In genomic region chr6:103028150-103028549, GRCm38 (mm10) we compare ENCODE assay signal across 18 mouse cellular contexts.
DNase-seq lines count a peak whose midpoint lies in the region; ATAC-seq and TF ChIP-seq lines count a peak whose summit lies in the region.
"Had no signal": no experiment of that assay in that cellular context is flagged by ENCODE, and none has a peak within 500 bp of the region (broad histone marks: within the 10 kb centered on the region; RNA-seq: fewer than 3 reads in every experiment).

No protein-coding gene starts in this region.

- H3K36me3 ChIP-seq in kidney, adult 2 months (ENCODE audit: control insufficient read depth, insufficient read depth, low read length) = no peaks in the 10 kb centered on the region
- H3K36me3 ChIP-seq in midbrain, embryonic 10.5 days = no peaks in the 10 kb centered on the region
- no peaks in the 10 kb centered on the region for H3K36me3 ChIP-seq in liver, postnatal 0 days (replicated peaks; ENCODE audit: insufficient read depth, low read length)
- H3K36me3 ChIP-seq: embryonic facial prominence, embryonic 15.5 days; hindbrain, embryonic 15.5 days; midbrain, embryonic 13.5 days; stomach, embryonic 15.5 days had no signal

- H3K4me2 ChIP-seq in liver, postnatal 0 days (ENCODE audit: low read depth, low read length) = no peak overlapping the region
- H3K4me2 ChIP-seq: embryonic facial prominence, embryonic 15.5 days; hindbrain, embryonic 15.5 days; lung, embryonic 14.5 days; midbrain, embryonic 13.5 days; stomach, embryonic 15.5 days had no signal

- H3K27me3 ChIP-seq in kidney, adult 2 months (replicated peaks; ENCODE audit: control insufficient read depth, insufficient read depth, low read length) = no peaks in the 10 kb centered on the region
- no peaks in the 10 kb centered on the region for H3K27me3 ChIP-seq in midbrain, embryonic 10.5 days (ENCODE audit: low read depth, poor library complexity, severe bottlenecking)
- no peaks in the 10 kb centered on the region for H3K27me3 ChIP-seq in liver, postnatal 0 days (ENCODE audit: insufficient read depth, low read length)
- H3K27me3 ChIP-seq: embryonic facial prominence, embryonic 15.5 days; hindbrain, embryonic 15.5 days; midbrain, embryonic 13.5 days; stomach, embryonic 15.5 days had no signal

- no peaks in the 10 kb centered on the region for H3K4me1 ChIP-seq in kidney, adult 2 months (ENCODE audit: control insufficient read depth, insufficient read depth, low read length)
- H3K4me1 ChIP-seq in midbrain, embryonic 10.5 days = no peaks in the 10 kb centered on the region
- no peaks in the 10 kb centered on the region for H3K4me1 ChIP-seq in liver, postnatal 0 days (ENCODE audit: insufficient read depth)
- H3K4me1 ChIP-seq: embryonic facial prominence, embryonic 15.5 days; hindbrain, embryonic 15.5 days; midbrain, embryonic 13.5 days; stomach, embryonic 15.5 days had no signal

- no peak overlapping the region for H3K9ac ChIP-seq in liver, postnatal 0 days (replicated peaks)
- H3K9ac ChIP-seq: embryonic facial prominence, embryonic 15.5 days; hindbrain, embryonic 15.5 days; lung, embryonic 14.5 days; midbrain, embryonic 13.5 days; stomach, embryonic 15.5 days had no signal

- WGBS in kidney, adult 2 months = 43% methylated on average over 1 of the region's 1 CpGs
- 93% methylated on average over 1 of the region's 1 CpGs for WGBS in midbrain, embryonic 10.5 days
- WGBS in liver, postnatal 0 days (ENCODE audit: insufficient replicate concordance) = 63% methylated on average over 1 of the region's 1 CpGs

- no peak for TF ChIP-seq CTCF in kidney, adult 2 months (conservative IDR thresholded peaks at IDR 0.05; ENCODE audit: insufficient read depth, insufficient read length, low read depth, low read length)
- TF ChIP-seq CTCF in liver, postnatal 0 days (IDR thresholded peaks at IDR 0.05; ENCODE audit: low read depth) = no peak

- no peak for ATAC-seq in liver, postnatal 0 days
- ATAC-seq: midbrain, embryonic 13.5 days had no signal

- peak; percentile 6 for DNase-seq in kidney, adult 2 months
- no peak for DNase-seq in kidney, postnatal 25 days
- peak; percentile 22 to 37 for DNase-seq in frontal cortex, postnatal 36 days (ENCODE audit: low spot score in 2 of 2)
- DNase-seq in left cerebral cortex, adult 8-10 months (ENCODE audit: low spot score in 2 of 2) = peak; percentile 1 to 15
- peak; percentile 3 to 51 for DNase-seq in right cerebral cortex, postnatal 36 days (ENCODE audit: low spot score in 2 of 2)
- no peak for DNase-seq in midbrain, embryonic 10.5 days (ENCODE audit: low spot score)
- DNase-seq in cerebellum, adult 11 months = no peak
- DNase-seq in liver, postnatal 0 days = no peak
- DNase-seq: cerebellum, postnatal 14 days; heart, adult 18-20 months; kidney, adult 18-20 months; liver; lung, embryonic 14.5 days had no signal

- no peak for TF ChIP-seq EP300 in liver, postnatal 0 days (IDR thresholded peaks at IDR 0.05; ENCODE audit: low read depth)

- no peak for TF ChIP-seq POLR2A in kidney, adult 2 months (IDR thresholded peaks at IDR 0.05; ENCODE audit: low read depth, low read length)

- H3K27ac ChIP-seq in kidney, adult 2 months (ENCODE audit: insufficient read depth, low read depth, low read length) = no peak overlapping the region
- no peak overlapping the region for H3K27ac ChIP-seq in midbrain, embryonic 10.5 days (replicated peaks)
- no peak overlapping the region for H3K27ac ChIP-seq in liver, postnatal 0 days (ENCODE audit: low read depth)
- H3K27ac ChIP-seq: embryonic facial prominence, embryonic 15.5 days; hindbrain, embryonic 15.5 days; macrophage; midbrain, embryonic 13.5 days; stomach, embryonic 15.5 days had no signal

- H3K4me3 ChIP-seq in kidney, adult 2 months (ENCODE audit: insufficient read depth, low read depth, low read length) = no peak overlapping the region
- H3K4me3 ChIP-seq in midbrain, embryonic 10.5 days = no peak overlapping the region
- no peak overlapping the region for H3K4me3 ChIP-seq in liver, postnatal 0 days (ENCODE audit: low read depth, low read length)
- H3K4me3 ChIP-seq: embryonic facial prominence, embryonic 15.5 days; hindbrain, embryonic 15.5 days; midbrain, embryonic 13.5 days; stomach, embryonic 15.5 days had no signal

- H3K9me3 ChIP-seq in midbrain, embryonic 10.5 days (replicated peaks) = no peaks in the 10 kb centered on the region
- no peaks in the 10 kb centered on the region for H3K9me3 ChIP-seq in liver, postnatal 0 days (ENCODE audit: low read length)
- H3K9me3 ChIP-seq: embryonic facial prominence, embryonic 15.5 days; hindbrain, embryonic 15.5 days; midbrain, embryonic 13.5 days; stomach, embryonic 15.5 days had no signal

Comparison
In these comparisons a context has a peak if more than half of its experiments do, and no peak if none do; other contexts are left out.
1. DNase-seq: peak in kidney, adult 2 months (single experiment), frontal cortex, postnatal 36 days (2 of 2), left cerebral cortex, adult 8-10 months (2 of 2) and right cerebral cortex, postnatal 36 days (2 of 2); none in kidney, postnatal 25 days (0 of 2), midbrain, embryonic 10.5 days (single experiment), cerebellum, adult 11 months (single experiment) and liver, postnatal 0 days (single experiment).